Mouse (Mus musculus): Measurements from ENCODE around the gene Tmc4. TPM values are rescaled to one million over a fixed set of nuclear protein-coding genes. Genes with fewer than 3 reads are reported as not detected.
"Not testable (repeated sequence)": the region's sequence is repeated elsewhere in the genome, so short reads cannot be mapped to it uniquely, and the experiment has no call there.

Tmc4 gene
- under 1 TPM; 0.45 to 0.83 TPM for total RNA-seq (2021)

DNA sequence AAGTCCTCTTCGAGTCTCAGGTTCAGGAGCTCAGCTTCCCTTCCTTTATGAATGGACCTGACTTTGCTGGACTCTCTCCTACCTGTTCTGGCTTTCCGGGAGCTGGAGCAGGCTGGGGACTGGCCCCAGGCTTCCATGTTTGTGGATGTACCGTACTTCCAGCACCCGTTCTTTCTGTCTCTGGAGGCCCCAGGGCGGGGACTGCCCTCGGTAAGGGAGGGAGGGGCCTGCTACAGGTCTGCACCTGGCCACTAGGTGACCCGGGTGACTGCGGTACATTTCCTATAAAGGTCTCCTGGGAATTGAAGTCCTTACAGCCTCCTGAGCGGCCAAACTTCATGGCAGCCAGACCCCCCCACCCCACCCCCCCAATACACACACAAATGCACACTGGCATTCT, at the start of gene Tmc4:
TSS of gene Tmc4 (minus strand) at position 212 of the 400 bp plus-strand sequence.
- no peak for DNase-seq (ENCODE audit: low spot score)
- intact Hi-C loops (cut with DNase I) = loop anchor here (2.0 to 10.0 kb wide), 2 partner anchors 29 to 797 kb away; no protein-coding TSS in a partner anchor

DNA sequence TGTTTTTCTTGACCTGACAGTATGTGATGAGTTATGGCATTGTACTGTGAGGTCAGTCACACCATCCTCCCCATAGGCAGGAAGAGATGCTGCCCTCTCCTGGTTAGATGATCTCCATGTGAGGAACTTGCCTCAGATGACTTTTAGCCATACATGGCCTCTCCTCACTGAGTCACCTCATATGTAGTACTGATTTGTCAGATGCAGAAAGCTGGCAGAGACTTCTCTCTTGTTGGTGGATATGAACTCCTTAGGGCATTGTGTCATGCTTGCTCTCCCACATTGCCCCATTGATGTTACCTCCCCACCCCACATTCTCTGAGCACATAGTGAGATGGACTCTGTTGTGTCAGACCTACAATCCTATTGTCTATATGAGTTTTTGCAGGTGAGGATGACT, 48.1 kb upstream of the Tmc4 start:
- intact Hi-C loops (cut with DNase I) = not testable (repeated sequence)

DNA sequence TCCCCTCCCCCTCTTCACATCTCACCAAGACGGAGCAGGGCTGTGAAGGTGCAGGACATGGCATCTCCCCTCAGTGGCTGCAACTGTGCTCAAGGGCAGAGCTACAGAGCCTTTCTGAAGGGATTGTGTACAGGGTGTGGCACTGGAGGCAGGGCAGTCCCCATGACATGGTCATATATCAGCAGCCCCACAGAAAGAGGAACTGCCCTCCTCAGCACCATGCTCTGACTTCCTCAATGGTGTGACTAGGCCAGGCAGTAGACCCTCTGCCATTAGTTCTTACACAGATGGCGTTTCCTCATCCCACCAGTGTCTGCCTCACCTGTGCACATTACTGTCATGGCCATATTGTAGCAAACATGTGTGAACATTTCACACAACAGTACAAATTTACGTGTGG, 42.9 kb upstream of the Tmc4 start, which contains the start of gene Pirb:
TSS of gene Pirb (minus strand) at position 124 of the 400 bp plus-strand sequence.
- intact Hi-C loops (cut with DNase I); DNase-seq (ENCODE audit: low spot score): not testable (repeated sequence)

More for the DNA sequence above, 48.1 kb upstream of the Tmc4 start:
- DNase-seq (ENCODE audit: low spot score) = not testable (repeated sequence)

DNA sequence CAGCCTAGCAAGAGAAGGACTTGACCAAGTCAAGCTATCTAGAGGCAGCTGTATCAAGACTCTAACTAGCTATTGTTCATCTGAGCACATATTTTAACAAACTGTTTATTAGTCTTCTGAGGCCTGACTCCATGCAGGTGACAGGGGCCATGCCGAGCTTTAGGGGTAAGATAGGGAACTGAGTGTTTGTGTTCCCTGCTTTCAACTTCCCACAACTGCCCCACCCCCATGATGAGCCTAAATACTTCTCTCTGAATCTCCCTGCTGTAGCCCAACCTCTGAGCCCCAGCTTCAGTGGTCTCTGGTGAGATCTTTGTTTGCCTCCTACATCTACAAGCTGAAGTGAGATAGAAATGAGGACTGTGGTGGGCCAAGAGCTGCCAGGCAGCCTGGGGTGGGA, 37.9 kb upstream of the Tmc4 start:
- no peak for DNase-seq (ENCODE audit: low spot score)
- intact Hi-C loops (cut with DNase I) = no loop called here

DNA sequence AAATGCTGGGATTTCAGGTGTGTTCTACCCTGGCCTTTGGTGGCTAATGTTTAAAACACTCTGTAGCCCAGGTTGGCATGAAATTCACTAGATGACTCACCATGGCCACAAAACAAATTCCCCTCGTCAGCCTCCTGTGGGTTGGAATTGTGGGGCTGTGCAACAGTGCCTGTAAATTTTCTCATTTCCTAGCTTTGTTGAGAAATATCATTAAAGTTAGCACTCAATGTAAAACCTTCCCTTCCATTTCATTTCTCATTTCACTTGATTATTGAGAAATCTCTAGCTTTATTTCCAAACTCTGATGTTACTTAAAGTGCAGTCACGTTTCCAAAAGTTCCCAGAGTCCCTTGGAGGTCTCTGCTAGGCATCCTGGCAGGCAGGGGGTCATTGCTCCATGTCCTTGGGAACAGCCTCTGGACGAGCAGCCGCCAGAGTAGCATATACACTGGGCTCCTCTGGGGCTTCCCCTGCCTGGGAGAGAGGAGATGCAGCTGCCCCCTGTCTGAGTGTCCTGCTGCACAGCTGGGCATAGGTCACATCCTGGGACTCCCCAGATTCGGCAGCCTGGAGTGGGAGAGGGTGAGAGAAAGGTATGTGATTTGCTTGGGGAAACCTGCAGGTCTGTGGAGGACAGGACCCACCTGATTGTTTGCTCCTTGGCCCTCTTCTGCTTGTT, 35.0 kb upstream of the Tmc4 start:
- no peak for DNase-seq (ENCODE audit: low spot score)
- intact Hi-C loops (cut with DNase I) = no loop called here

DNA sequence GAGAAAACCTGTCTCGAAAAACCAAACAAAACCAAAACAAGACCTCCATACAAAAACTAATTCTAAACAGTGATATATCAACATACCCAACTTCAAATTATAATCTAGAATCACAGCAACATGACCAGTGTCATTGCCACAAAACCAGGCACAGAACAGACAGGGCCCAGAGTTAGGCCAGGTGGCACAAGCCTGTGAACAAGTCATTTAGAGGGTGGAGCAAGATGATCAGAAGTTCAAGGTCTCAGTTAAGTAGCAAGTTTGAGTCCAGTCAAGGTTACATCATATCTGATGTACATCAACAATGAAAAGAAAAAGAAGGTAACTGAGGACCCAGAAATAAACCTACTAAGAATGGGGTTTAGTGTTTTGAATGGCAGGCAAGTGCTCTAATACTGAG, 31.6 kb upstream of the Tmc4 start:
- DNase-seq (ENCODE audit: low spot score) = no peak
- intact Hi-C loops (cut with DNase I) = loop anchor here (10.0 kb wide), 3 partner anchors 446 to 946 kb away; partner anchors contain the start of genes Leng9 and Ppp6r1

DNA sequence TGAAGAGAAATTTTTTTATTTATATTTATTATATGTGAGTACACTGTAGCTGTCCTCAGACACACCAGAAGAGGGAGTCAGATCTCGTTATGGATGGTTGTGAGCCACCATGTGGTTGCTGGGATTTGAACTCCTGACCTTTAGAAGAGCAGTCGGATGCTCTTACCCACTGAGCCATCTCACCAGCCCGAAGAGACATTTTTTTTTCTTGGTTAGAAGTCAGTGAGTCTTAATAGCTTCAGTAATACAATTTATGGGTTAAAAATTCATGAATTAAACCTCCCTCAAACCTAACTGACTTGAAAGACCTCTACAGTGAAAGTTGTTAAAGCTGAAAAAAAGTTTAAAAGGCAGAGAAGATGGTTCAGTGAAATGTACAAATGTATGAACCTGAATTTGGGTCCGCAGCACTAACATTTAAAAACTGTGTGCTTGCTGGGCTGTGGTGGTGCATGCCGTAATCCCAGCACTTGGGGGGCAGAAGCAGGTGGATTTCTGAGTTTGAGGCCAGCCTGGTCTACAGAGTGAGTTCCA, 31.2 kb upstream of the Tmc4 start:
- intact Hi-C loops (cut with DNase I) = loop anchor here (10.0 kb wide), 3 partner anchors 446 to 946 kb away; partner anchors contain the start of genes Leng9 and Ppp6r1
- not testable (repeated sequence) for DNase-seq (ENCODE audit: low spot score)

DNA sequence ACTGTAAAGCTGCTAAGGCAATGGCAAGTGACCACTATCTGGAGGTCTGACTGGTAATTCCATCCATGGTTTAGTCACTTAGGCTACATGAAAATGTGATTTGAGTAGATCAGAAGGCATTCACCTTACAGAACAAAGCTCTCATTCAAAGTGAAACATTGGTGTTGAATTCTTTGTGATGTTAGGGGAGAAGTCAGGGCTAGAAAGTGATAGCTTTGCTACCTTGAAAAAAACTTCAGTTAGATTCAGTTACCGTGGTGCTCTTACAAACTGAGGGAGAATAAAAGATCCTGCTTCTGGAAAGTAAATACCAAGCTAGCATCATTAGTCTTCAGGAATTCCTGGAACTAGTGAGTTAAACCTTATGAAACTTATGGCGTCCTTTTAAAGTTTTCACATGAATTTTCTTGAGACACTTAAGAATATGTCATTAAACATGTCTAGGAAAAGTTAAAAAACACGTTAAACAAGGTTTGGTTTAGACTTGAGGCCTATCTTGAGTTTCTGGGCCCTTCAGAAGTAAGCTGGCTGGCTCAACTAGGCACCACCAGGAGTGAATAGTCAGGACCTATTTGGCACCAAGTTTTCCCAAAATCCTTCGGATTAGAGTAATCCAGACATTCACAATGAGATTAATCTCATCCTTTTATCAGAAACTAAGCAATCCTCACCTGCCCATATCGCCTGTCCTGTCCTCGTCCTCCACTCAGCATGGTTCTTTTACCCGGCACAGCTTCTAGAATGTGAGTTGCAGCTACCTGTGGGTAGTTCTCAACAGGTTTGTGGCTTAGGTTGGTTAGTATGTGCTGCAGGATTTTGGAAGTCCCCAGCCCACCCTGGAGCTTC, 30.4 kb upstream of the Tmc4 start:
- intact Hi-C loops (cut with DNase I) = loop anchor here (2.0 to 10.0 kb wide), 4 partner anchors 31 to 947 kb away; partner anchors contain the start of genes Leng9, Ppp6r1 and Tmc4
- no peak for DNase-seq (ENCODE audit: low spot score)

DNA sequence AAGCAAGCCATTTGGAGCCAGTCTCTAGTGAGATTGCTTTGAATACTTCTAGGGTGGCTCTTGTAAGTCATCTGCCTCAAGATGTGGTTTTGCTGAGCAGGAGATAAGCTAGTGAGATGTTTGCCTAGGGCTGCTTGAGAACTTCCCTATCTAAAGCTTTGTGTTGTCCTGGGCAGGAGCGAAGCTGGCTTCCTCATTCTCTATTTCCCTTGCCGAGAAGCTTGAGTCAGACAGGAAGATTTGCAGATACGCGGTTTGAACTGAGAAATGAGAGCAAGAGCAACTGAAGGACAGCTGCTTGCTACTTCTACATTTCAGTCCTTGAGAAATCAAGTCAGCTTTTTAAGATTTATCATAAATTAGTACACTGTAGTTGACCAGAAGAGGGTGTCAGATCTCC, 29.7 kb upstream of the Tmc4 start:
- intact Hi-C loops (cut with DNase I) = loop anchor here (2.0 to 10.0 kb wide), 4 partner anchors 30 to 948 kb away; partner anchors contain the start of genes Leng9, Ppp6r1 and Tmc4
- no peak for DNase-seq (ENCODE audit: low spot score)

DNA sequence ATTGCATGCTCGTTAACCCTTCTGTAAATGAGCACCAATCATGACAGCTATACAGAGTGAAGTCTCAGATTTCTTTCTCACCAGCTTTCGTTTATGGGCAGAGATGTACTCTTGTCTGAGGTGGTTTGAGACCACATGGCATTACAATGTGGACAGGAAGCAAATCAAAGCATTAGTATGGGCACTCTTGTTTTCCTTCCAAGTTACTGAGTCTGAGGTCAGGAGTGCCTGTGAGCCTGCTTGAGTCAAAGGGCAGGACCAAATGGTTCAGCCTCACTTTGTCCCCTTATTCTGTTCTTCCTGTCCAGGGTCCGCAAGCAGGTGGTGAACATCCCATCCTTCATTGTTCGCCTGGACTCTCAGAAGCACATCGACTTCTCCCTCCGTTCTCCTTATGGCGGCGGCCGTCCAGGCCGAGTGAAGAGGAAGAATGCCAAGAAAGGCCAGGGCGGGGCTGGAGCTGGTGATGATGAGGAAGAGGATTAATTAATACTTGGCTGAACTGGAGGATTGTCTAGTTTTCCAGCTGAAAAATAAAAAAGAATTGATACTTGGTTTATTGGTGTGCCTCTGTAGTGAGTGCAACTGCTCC, 29.1 kb upstream of the Tmc4 start:
- intact Hi-C loops (cut with DNase I) = loop anchor here (2.0 to 10.0 kb wide), 4 partner anchors 30 to 948 kb away; partner anchors contain the start of genes Leng9, Ppp6r1 and Tmc4
- DNase-seq (ENCODE audit: low spot score) = no peak

DNA sequence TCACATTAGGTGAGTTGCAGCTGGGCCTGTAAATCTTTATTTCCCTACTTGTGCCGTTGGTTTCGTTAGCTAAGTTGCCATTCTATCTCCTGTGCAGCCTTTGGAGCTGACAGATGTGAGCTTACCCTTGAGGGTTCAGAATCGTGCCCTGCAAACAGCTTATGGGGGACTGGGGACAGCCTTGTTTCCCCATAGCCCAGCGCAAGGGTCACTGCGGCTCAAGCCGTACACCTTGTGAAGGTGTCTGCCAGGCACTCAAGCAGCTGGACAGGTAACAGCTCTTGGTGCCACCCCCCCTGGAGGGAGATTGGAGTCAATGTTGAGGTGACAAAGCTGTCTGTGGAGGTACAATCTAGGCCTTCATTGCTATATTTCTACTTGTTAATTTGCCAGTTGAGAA, 28.6 kb upstream of the Tmc4 start:
- intact Hi-C loops (cut with DNase I) = loop anchor here (2.0 to 10.0 kb wide), 4 partner anchors 29 to 949 kb away; partner anchors contain the start of genes Leng9, Ppp6r1 and Tmc4
- no peak for DNase-seq (ENCODE audit: low spot score)

DNA sequence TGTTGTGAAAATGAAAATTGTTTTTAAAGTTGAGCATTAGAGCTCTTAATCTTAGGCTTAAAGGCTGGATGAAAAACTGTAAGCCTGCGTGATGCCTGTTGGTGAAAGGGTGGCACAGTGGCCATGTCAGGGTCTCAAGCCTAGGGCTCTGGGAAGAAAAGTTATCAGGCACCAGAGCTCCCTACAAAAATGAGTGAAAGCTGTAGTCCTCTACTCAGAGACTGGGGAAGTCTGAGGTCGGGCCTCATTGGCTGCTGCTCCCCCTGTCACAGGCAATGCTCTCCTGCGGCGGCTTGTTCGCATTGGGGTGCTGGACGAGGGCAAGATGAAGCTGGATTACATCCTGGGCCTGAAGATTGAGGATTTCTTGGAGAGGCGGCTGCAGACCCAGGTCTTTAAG, 28.1 kb upstream of the Tmc4 start:
- not testable (repeated sequence) for DNase-seq (ENCODE audit: low spot score)
- intact Hi-C loops (cut with DNase I) = loop anchor here (10.0 kb wide), 3 partner anchors 449 to 949 kb away; partner anchors contain the start of genes Leng9 and Ppp6r1

DNA sequence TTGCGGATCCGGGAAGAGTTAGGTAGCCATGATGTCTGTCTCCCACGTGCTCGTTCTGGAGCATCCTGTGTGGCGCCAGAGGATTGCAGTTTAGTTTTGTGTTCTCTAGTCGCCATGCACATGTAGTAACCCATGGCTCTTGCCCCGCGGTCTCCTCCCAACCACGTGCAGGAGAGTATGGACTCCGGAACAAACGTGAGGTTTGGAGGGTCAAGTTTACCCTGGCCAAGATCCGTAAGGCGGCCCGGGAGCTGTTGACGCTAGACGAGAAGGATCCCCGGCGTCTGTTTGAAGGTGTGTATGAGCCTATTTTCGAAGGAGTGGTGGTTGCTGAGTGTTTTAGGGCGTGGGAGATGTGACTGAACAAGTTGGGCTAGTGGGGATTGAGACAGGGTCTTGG, 27.1 kb upstream of the Tmc4 start:
- intact Hi-C loops (cut with DNase I) = loop anchor here (10.0 kb wide), 3 partner anchors 450 to 950 kb away; partner anchors contain the start of genes Leng9 and Ppp6r1
- DNase-seq (ENCODE audit: low spot score) = no peak

DNA sequence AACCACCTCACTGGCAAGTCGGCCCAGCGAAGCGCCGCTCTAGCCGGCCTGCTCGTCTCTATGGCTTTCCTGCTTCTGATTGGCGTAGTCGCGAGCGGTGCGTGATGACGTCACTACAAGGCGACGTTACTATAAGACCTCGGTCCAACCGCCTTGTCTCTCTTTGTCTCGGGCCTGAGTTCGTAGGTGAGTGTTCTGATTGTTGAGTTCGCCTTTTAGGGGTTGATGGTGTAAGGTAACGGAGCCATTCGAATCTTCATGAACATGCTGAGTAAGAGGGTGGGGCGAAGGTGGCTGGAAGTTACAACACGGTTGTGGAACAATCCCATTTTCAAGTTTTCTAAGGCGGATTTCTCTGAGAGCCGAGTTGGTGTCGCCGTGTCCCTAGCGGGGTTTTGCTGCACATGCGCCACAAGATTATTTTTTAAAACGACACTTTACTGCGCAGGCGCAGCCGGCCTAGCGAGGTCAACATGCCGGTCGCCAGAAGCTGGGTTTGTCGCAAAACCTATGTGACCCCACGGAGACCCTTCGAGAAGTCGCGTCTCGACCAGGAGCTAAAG, 26.6 kb upstream of the Tmc4 start, which contains the start of gene Rps9:
TSS of gene Rps9 (plus strand) at position 115 of the 563 bp plus-strand sequence.
- peak; percentile 93 for DNase-seq (ENCODE audit: low spot score)

DNA sequence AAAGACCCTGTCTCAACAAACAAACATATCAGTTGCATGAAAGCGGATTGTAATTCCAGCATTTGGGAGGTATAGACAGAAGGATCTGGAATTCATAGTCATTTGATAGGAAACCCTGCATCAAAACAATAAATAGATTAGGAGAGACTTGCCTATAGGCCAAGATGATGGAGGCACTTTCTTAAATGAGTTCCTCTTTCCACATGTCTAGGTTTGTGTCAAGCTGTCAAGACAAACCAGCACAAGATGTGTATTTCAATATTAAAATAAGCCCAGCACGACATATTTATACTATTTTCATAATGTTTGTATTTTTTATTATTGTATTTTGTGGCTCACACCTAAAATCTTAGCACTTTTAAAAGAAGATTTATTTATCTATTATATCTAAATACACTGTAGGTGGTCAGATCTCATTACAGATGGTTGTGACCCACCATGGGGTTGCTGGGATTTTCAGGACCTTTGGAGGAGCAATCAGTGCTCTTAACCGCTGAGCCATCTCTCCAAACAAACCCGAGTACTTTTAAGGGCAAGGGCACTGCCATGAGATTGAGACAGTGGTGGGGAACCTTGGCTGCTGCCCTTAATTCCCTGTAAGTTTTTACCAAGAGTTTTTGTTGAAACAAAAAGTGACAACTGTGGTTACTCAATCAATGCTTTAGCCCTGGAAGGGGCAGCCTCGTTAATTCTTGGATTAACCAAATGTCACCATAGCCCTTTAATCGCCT, 26.0 kb upstream of the Tmc4 start:
- intact Hi-C loops (cut with DNase I) = loop anchor here (10.0 kb wide), 3 partner anchors 451 to 951 kb away; partner anchors contain the start of genes Leng9 and Ppp6r1
- no peak for DNase-seq (ENCODE audit: low spot score)

More for the DNA sequence above, 26.6 kb upstream of the Tmc4 start, which contains the start of gene Rps9:
- intact Hi-C loops (cut with DNase I) = loop anchor here (10.0 kb wide), 3 partner anchors 451 to 951 kb away; partner anchors contain the start of genes Leng9 and Ppp6r1

DNA sequence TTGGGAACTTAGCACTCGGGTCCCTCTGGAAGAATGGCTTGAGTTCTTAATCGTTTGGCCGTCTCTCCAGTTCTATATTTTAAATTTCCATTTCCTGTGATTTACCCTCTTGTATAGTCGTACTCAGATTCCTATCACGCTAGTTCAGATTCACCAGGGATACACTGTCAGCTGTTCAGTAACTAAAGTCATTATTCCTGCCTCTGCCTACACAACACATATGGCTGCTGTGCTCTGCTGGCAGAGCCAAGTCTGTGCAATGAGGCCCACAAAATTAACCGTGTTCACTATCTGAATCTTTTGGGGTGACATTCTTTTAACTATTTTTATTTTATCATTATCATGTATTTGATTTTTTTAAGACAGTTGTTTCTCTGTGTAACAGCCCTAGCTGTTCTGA, 21.1 kb upstream of the Tmc4 start:
- no peak for DNase-seq (ENCODE audit: low spot score)
- intact Hi-C loops (cut with DNase I) = loop anchor here (10.0 kb wide), 2 partner anchors 746 to 1096 kb away; partner anchors contain the start of genes Rdh13 and Rpl28

DNA sequence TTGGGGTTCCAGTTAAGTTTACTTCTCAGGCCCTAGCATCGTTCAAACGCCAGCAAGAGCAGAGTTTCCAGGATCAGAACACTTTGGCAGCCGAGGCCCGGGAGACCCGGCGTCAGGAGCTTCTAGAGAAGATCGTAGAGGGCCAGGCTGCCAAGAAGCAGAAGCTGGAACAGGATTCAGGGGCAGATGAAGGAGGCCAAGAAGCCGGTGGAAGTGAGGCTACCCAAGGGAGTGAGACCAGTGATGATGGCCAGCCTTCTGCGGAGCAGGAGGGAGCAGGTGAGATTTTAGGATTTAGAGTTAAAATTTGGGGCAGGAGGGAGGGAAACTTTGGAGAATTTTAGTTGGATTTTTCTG, 17.6 kb upstream of the Tmc4 start:
- intact Hi-C loops (cut with DNase I) = loop anchor here (5.0 to 10.0 kb wide), 3 partner anchors 48 to 1100 kb away; partner anchors contain the start of genes Cnot3, Rdh13 and Rpl28
- DNase-seq (ENCODE audit: low spot score) = not testable (repeated sequence)

Data from heart, postnatal 25 days (tissue).